Mouse (Mus musculus) adrenal gland, postnatal 0 days (tissue): ENCODE data around the gene Gm11213. TPM values are rescaled to one million over a fixed set of nuclear protein-coding genes. Genes with fewer than 3 reads are reported as not detected.

Experiments
- polyA plus RNA-seq: library from polyadenylated mRNA; unstranded; fragments of >200 nt; fragmentation: Nextera tagmentation; extraction: Ambion mirVana; gene quantifications from 2 replicates; pipeline ENCODE4 v1.2.1, GENCODE M21; 2015

Gene Gm11213
- polyA plus RNA-seq: not detected in 2 replicates

GRCm38 (mm10) chr4:63604945-63605344 is at the start of gene Gm11213:
TSS of gene Gm11213 (minus strand) at chr4:63605261.

DNA sequence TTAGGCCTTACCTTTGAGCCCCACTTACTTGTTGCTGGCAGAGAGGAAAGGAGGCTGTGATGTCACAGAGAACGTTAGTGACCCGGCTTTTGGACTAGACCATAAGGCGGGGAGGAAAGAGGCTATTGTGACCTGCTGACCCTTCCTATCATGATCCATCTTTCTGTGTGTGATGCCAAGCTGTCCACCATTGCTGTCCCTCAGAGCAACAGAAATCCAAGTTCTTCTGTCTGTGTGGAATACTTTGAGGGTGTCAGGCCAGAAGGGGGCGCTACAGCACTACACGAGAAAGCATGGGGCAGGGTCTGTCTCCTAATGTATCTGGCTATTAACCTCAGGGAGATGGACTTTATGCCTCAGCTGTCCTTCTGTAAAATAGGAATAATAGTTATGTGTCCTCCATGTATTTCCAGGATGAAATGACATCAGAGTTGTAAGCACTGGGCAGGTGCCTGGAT is 17.3 kb upstream of the Gm11213 start, which contains the start of gene Tex48:
Gene Tex48 (minus strand): TSS at position 51 of the 458 bp plus-strand sequence.

DNA sequence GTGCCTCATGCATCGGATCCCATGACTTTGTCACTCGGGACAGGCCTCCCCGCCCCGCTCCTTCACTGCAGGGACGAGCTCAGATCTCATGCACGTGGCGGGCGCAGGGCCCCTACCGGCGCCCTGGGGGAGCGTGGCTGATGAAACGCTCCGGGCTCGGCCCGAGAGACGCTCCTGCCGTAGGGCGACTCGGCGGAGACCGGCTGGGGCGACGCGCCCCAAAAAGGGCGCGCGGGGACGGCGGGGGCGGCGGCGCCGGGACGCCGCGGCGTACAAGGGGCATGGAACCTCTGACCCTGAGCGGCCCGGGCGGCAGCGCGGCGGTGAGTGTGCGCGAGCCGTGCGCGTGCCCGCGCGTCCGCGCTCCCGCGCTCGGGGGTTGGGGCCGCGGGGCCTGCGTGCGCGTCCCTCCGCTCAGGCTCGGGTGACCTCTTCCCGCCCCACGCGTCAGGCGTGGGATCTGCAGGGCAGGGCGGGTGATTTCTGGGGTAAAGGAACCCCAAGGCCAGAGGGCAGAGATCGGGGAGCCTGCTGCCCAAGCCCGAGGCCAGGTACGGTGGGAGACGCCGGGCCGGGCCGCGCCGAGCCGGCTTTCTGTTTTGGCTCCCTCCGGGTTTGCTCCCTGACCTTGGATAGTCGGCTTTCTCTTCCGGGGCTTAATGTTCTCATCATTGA is 46.5 kb downstream of the Gm11213 start, which contains the start of gene Tmem268:
Gene Tmem268 (plus strand): TSS at position 375 of the 675 bp plus-strand sequence.

Other genes starting within 250 kb of the Gm11213 start
- gene Orm3, start 249.1 kb downstream of the Gm11213 start, polyA plus RNA-seq: 0.17 and 0.95 TPM in 2 replicates
- 0.18 TPM in 1 of 2 replicates, not detected in the other for gene Orm2, start 242.8 kb downstream of the Gm11213 start, polyA plus RNA-seq
- gene Akna, start 201.9 kb downstream of the Gm11213 start, polyA plus RNA-seq: 2.3 and 3.5 TPM in 2 replicates
- 2.3 and 3.9 TPM in 2 replicates for gene Whrn, start 109.3 kb downstream of the Gm11213 start, polyA plus RNA-seq
- gene Atp6v1g1, start 60.5 kb downstream of the Gm11213 start, polyA plus RNA-seq: 318 and 326 TPM in 2 replicates
- gene Tmem268, start 46.5 kb downstream of the Gm11213 start, polyA plus RNA-seq: 5.3 and 8.2 TPM in 2 replicates
- not detected in 2 replicates for gene Tex48, start 17.2 kb upstream of the Gm11213 start, polyA plus RNA-seq
- not detected in 2 replicates for gene Gm11214, start 58.1 kb upstream of the Gm11213 start, polyA plus RNA-seq
- 0.05 and 0.11 TPM in 2 replicates for gene Tnfsf15, start 139.9 kb upstream of the Gm11213 start, polyA plus RNA-seq